Mouse (Mus musculus) hindbrain, embryonic 16.5 days (tissue): Measurements from ENCODE around the gene Hist1h2ai. TPM values are rescaled to one million over a fixed set of nuclear protein-coding genes. Genes with fewer than 3 reads are reported as not detected.
"Not testable (repeated sequence)": the region's sequence is repeated elsewhere in the genome, so short reads cannot be mapped to it uniquely, and the experiment has no call there.

Experiments used
- ATAC-seq: fragments of 200-750 bp; cut with Nextera tagmentation; 2 replicates; pipeline ENCODE4 v1.8.0; 2017; ENCODE audit warnings: moderate TSS enrichment, moderate library complexity
- H3K27ac ChIP-seq: fragments of 300-500 bp; sonication (generic); 2 replicates; pipeline ENCODE4 v1.5.1; 2014; ENCODE audit warnings: low read depth, mild to moderate bottlenecking, control low read depth, low read length, moderate library complexity
- H3K27me3 ChIP-seq: fragments of 300-500 bp; sonication (generic); replicated peaks from 2 replicates; pipeline ENCODE4 v1.6.1; 2014; ENCODE audit warnings: low read length; ENCODE audit not compliant: control insufficient read depth, insufficient read depth
- H3K36me3 ChIP-seq: fragments of 300-500 bp; sonication (generic); 2 replicates; pipeline ENCODE4 v1.6.1; 2014; ENCODE audit warnings: mild to moderate bottlenecking, low read length, moderate library complexity, mixed read lengths; ENCODE audit not compliant: control insufficient read depth, insufficient read depth
- H3K4me1 ChIP-seq: fragments of 300-500 bp; sonication (generic); 2 replicates; pipeline ENCODE4 v1.6.1; 2014; ENCODE audit warnings: low read depth, low read length; ENCODE audit not compliant: control insufficient read depth, insufficient read depth
- H3K4me2 ChIP-seq: fragments of 300-500 bp; sonication (generic); 2 replicates; pipeline ENCODE4 v1.6.1; 2014; ENCODE audit warnings: mild to moderate bottlenecking, low read length, control low read depth, moderate library complexity
- H3K4me3 ChIP-seq: fragments of 300-500 bp; sonication (generic); 2 replicates; pipeline ENCODE4 v1.5.1; 2014; ENCODE audit warnings: mild to moderate bottlenecking, low read length, control low read depth, moderate library complexity
- H3K9ac ChIP-seq: fragments of 300-500 bp; sonication (generic); 2 replicates; pipeline ENCODE4 v1.6.1; 2014; ENCODE audit warnings: low read depth, mild to moderate bottlenecking, control low read depth, low read length, moderate library complexity
- H3K9me3 ChIP-seq: fragments of 300-500 bp; sonication (generic); 2 replicates; pipeline ENCODE4 v1.6.1; 2014; ENCODE audit warnings: mild to moderate bottlenecking, low read length, moderate library complexity; ENCODE audit not compliant: control insufficient read depth
- WGBS: fragments of 180-500 bp; shearing (Covaris S2); extraction: QIAGEN DNeasy Blood & Tissue Kit; methylation state at CpG from one replicate; pipeline ENCODE4 v1.1.7; 2014; 5-methylcytosine and 5-hydroxymethylcytosine counted together
- polyA plus RNA-seq: library from polyadenylated mRNA; unstranded; fragments of >200 nt; fragmentation: Nextera tagmentation; extraction: Ambion mirVana; gene quantifications from 2 replicates; pipeline ENCODE4 v1.2.1, GENCODE M21; 2015

The Hist1h2ai gene
- polyA plus RNA-seq: 5.1 and 6.5 TPM in 2 replicates

DNA sequence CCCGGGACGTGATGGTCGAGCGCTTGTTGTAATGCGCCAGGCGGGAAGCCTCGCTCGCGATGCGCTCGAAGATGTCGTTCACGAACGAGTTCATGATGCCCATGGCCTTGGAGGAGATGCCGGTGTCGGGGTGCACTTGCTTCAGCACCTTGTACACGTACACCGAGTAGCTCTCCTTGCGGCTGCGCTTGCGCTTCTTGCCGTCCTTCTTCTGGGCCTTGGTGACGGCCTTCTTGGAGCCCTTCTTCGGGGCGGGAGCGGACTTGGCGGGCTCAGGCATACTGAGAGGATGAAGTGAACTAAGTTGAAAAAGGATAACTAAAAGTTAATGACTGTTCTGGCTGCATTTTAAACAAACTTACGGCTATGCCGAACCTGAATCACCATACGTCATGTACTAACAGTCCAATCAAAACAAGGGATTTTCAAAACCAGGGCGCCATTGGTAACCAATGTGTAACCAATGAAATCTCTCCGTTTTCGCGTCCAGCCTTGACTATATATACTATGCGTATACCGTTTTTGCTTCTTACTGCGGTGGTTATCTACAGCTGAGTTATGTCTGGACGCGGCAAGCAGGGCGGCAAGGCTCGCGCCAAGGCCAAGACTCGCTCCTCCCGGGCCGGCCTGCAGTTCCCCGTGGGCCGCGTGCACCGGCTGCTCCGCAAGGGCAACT, at the start of gene Hist1h2ai, which contains the start of gene Hist1h2bl:
Gene Hist1h2ai, plus strand, starts transcription at position 559 of the 676 bp plus-strand sequence.
Gene Hist1h2bl, minus strand, starts transcription at position 280 of the 676 bp plus-strand sequence.
- H3K9me3 ChIP-seq, H3K36me3 ChIP-seq, H3K27me3 ChIP-seq: not testable (repeated sequence)
- peak; percentile 97 for ATAC-seq
- peak within 1 kb of the TSS; percentile 45 for H3K4me3 ChIP-seq
- peak within 1 kb of the TSS; percentile 94 for H3K4me2 ChIP-seq
- H3K9ac ChIP-seq: peak within 1 kb of the TSS; percentile 63
- H3K27ac ChIP-seq: peak within 1 kb of the TSS; percentile 88
- 0% methylated on average over 27 of the region's 50 CpGs for WGBS
- peaks cover 26% of the 10 kb centered on the region for H3K4me1 ChIP-seq

DNA sequence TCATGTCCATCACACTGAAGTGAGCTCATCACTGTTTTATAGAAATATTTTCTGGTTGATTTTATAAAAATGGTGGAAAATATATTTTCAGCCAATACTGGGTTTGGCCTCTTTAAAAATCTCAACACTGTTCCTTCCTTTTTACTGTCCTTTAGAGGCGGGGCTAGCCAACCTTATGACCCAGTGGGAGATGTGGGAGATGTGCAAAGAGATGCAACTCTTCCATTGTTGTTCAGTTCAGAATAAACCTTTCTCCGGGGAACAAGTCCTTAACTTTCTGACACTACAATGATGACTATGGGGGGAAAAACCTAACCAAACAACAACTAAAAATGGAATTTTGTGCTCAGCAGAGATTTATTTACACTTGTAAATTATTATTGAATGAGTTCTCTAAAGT, 38.9 kb upstream of the Hist1h2ai start, which contains the start of gene Olfr1360:
Gene Olfr1360, minus strand, starts transcription at position 101 of the 400 bp plus-strand sequence.
- no peak within 1 kb of the TSS for H3K4me3 ChIP-seq
- no peak for ATAC-seq
- H3K9me3 ChIP-seq: no peaks in the 10 kb centered on the region
- H3K4me2 ChIP-seq: no peak within 1 kb of the TSS
- no peaks in the 10 kb centered on the region for H3K4me1 ChIP-seq
- H3K27me3 ChIP-seq: no peaks in the 10 kb centered on the region
- H3K9ac ChIP-seq: no peak within 1 kb of the TSS
- no peak within 1 kb of the TSS for H3K27ac ChIP-seq
- WGBS: 82% methylated on average over 2 of the region's 2 CpGs
- H3K36me3 ChIP-seq: no peaks in the 10 kb centered on the region

DNA sequence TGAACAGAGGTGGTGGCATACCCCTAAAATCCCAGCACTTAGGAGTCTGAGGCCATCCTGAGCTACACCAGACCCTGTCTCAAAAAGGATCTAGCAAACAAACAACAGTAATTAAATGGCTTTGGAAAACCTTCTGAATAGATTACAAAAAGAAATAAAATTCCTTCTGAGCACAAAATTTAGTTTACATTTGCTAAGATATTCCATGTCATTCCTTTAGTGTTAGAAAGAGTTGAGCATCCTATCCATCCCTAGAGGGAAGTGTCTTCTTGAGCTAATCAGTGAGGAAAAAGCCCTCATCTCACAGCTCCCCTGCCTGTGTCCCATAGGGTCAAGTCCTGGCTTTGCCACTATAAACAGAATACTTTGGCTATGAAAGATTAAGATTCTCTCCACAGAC, 18.4 kb upstream of the Hist1h2ai start, which contains the start of gene Olfr1359:
Gene Olfr1359, plus strand, starts transcription at position 301 of the 400 bp plus-strand sequence.
- no peak within 1 kb of the TSS for H3K4me2 ChIP-seq
- no peaks in the 10 kb centered on the region for H3K27me3 ChIP-seq
- ATAC-seq: no peak
- no peak within 1 kb of the TSS for H3K27ac ChIP-seq
- no peak within 1 kb of the TSS for H3K9ac ChIP-seq
- no peaks in the 10 kb centered on the region for H3K9me3 ChIP-seq
- H3K36me3 ChIP-seq: no peaks in the 10 kb centered on the region
- H3K4me1 ChIP-seq: no peaks in the 10 kb centered on the region
- H3K4me3 ChIP-seq: no peak within 1 kb of the TSS

DNA sequence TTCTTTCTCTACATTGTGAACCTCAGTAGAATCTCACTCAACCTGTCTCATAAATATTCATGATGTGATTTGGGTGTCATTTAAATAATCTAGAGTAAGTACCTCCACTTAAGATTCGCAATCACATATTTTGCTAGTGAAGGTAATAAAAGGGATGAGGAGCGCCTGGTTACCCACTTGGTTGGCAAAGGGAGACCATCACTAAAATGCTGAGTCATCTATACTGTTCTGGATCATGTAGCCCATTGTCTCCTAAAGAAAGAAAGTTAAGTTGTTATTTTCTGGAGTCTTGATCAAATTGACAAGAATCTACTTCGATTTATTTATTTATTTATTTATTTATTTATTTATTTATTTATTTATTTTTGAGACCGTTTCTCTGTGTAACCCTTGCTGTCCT, 9.6 kb upstream of the Hist1h2ai start:
- Histone ChIP-seq H3K9me3 (no peaks in the 10 kb centered on the region), H3K4me3 (no peak overlapping the region), H3K27me3 (no peaks in the 10 kb centered on the region), H3K4me2 (no peak overlapping the region), H3K9ac (no peak overlapping the region), H3K36me3 (no peaks in the 10 kb centered on the region), H3K27ac (no peak overlapping the region), H3K4me1 (no peaks in the 10 kb centered on the region; the same call in 1 of the 2 replicates)
- 74% methylated on average over 4 of the region's 4 CpGs for WGBS
- ATAC-seq: no peak

DNA sequence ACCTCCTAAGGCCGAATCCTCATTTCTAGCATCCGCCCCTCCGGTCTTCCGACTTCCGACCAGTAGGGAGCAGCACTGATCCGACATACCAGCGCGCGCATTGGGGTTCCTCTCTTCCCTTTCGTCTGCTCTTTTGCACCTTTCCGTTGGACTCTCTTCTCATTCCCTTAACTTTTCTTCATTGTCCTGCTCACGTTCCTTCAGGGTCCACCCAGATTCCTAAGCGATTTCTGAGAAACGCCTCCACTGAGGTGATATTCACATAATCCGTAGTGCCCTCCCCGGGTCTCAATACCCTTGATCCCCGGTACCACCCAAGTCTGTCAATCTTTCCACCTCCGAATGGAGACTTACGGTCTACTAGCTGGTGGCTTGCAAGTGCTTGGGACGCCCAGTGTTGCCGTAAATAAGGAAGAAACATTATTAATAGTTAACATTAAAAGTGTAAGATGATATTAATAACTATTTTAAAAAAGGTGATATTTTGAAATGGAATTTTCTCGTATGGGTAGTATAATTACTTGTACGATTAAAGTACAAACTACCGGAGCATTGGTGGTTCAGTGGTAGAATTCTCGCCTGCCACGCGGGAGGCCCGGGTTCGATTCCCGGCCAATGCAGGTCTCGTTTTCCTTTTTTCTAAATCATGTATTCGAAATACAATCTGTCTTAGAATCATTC, 6.1 kb upstream of the Hist1h2ai start:
- Histone ChIP-seq H3K36me3 (no peaks in the 10 kb centered on the region), H3K4me3 (peak overlapping the region; percentile 71), H3K9ac (peak overlapping the region; percentile 68), H3K27ac (peak overlapping the region; percentile 83), H3K27me3 (no peaks in the 10 kb centered on the region), H3K4me1 (peaks cover 4% of the 10 kb centered on the region), H3K4me2 (peak overlapping the region; percentile 47), H3K9me3 (no peaks in the 10 kb centered on the region)
- ATAC-seq: peak; percentile 88
- WGBS: under 1% methylated on average over 32 of the region's 32 CpGs

DNA sequence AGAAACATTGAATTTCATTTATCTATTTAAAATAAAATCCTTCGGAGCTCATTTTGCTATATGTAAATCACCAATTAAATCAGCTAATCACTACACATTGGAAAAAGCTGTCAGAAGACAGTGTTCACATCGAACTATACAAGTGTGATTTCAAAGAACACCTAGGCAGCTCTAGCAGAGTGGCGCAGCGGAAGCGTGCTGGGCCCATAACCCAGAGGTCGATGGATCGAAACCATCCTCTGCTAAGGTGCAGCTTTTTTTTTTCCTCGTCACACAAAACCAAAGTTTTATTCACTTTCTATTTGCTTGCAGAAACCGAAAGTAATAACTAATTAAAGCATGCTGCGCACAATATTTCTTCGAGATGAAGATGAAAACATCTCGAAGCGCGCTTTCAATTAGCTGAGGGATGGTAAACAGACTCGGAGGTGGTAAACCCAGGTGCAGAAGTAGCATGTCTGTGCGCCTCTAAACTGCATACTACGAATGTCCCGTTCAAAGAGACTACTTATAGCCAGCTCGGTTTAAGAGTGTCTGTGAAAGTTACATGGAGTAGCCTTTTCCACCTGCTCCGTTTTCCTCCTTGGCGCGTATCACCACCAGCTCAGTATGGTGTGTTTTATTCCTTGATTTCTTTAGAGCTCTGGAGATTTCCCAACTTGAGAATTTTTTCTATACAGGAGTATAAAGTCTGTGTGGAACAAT, 5.2 kb upstream of the Hist1h2ai start:
- Histone ChIP-seq H3K4me1 (peaks cover 8% of the 10 kb centered on the region), H3K27ac (no peak overlapping the region), H3K9me3 (no peaks in the 10 kb centered on the region), H3K36me3 (no peaks in the 10 kb centered on the region), H3K4me2 (peak overlapping the region; percentile 79), H3K9ac (peak overlapping the region; percentile 57), H3K27me3 (no peaks in the 10 kb centered on the region), H3K4me3 (peak overlapping the region; percentile 71)
- 2% methylated on average over 22 of the region's 22 CpGs for WGBS
- peak; percentile 90 for ATAC-seq

DNA sequence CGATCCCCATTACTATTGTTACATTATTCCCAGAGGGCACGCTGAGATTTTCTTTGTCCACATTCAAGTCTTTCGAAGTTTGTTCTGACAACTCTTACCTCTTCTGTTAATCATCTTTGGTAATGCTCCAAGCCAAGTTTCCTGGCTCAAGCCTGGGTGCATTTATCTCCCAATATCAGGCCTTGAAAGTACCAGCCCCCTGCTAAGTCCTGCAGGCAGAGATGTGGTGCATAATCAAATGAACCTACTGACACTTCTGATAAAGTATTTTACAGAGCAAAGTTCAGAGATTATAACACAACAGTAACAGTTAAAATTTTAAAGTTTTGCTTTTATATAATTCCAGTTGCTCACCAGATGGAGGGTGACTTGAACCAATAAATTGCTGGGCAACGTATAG, 4.5 kb upstream of the Hist1h2ai start:
- Histone ChIP-seq H3K9ac (no peak overlapping the region), H3K4me3 (peak overlapping the region; percentile 71), H3K9me3 (no peaks in the 10 kb centered on the region), H3K4me1 (peaks cover 8% of the 10 kb centered on the region), H3K36me3 (no peaks in the 10 kb centered on the region), H3K27ac (no peak overlapping the region), H3K27me3 (no peaks in the 10 kb centered on the region), H3K4me2 (peak overlapping the region; percentile 79)
- ATAC-seq: no peak
- WGBS: 26% methylated on average over 4 of the region's 4 CpGs

DNA sequence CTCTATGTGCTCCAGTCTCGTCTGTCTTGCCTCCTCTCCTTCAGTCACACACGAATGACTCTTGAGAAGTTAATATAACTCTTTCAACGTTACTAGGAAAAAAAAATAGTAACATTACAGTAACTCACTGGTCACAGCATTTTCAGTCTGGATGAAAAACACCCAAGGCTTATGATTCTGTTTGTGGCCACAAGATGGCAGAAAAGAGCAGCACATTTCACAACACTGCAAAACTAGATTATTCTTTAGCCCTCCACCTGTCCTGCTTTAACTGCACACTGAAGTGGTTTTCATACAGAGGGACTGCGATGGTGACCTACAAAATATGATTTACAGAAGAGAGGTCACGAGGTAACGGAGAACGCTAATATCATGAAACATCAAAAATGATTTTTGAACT, 1.5 kb upstream of the Hist1h2ai start:
- ATAC-seq: no peak
- Histone ChIP-seq H3K27ac (no peak overlapping the region), H3K9me3 (no peaks in the 10 kb centered on the region), H3K4me3 (peak overlapping the region; percentile 45), H3K9ac (peak overlapping the region; percentile 28), H3K4me2 (peak overlapping the region; percentile 94), H3K4me1 (peaks cover 24% of the 10 kb centered on the region), H3K27me3 (no peaks in the 10 kb centered on the region), H3K36me3 (no peaks in the 10 kb centered on the region)
- WGBS: under 1% methylated on average over 7 of the region's 7 CpGs
